Mouse (Mus musculus): ENCODE results near the gene Sirt4. TPM values are rescaled to one million over a fixed set of nuclear protein-coding genes. Genes with fewer than 3 reads are reported as not detected.

Gene Sirt4
- total RNA-seq, 2 experiments from 2014 or later: 31.1 to 34.0 TPM

Other genes starting within 250 kb of the Sirt4 start
- 100 to 1,000 TPM; 104 to 110 TPM for gene Pop5, start 248.9 kb downstream of the Sirt4 start, total RNA-seq (2021)
- 100 to 1,000 TPM; 248 to 266 TPM for gene Rnf10, start 211.8 kb downstream of the Sirt4 start, total RNA-seq (2021)
- gene Coq5, start 205.1 kb downstream of the Sirt4 start, total RNA-seq (2021): 10 to 100 TPM; 39.3 to 39.7 TPM
- gene Dynll1, start 183.7 kb downstream of the Sirt4 start, total RNA-seq (2021): 100 to 1,000 TPM; 713 to 752 TPM
- gene Srsf9, start 157.5 kb downstream of the Sirt4 start, total RNA-seq (2021): 10 to 100 TPM; 71.0 to 77.6 TPM
- gene Gatc, start 143.5 kb downstream of the Sirt4 start, total RNA-seq (2021): 10 to 100 TPM; 19.9 to 20.9 TPM
- 10 to 100 TPM; 27.0 to 29.0 TPM for gene Triap1, start 143.5 kb downstream of the Sirt4 start, total RNA-seq (2021)
- 100 to 1,000 TPM; 793 to 810 TPM for gene Cox6a1, start 135.7 kb downstream of the Sirt4 start, total RNA-seq (2021)
- gene Msi1, start 55.1 kb downstream of the Sirt4 start, total RNA-seq (2021): 10 to 100 TPM; 45.2 to 49.2 TPM
- not detected for gene Pla2g1b, start 18.5 kb downstream of the Sirt4 start, total RNA-seq (2021)
- 10 to 100 TPM; 19.9 to 21.0 TPM for gene Pxn, start 22.0 kb upstream of the Sirt4 start, total RNA-seq (2021)
- gene Rplp0, start 74.7 kb upstream of the Sirt4 start, total RNA-seq (2021): 100 to 1,000 TPM; 208 to 218 TPM
- gene Gcn1l1, start 80.5 kb upstream of the Sirt4 start, total RNA-seq (2021): 10 to 100 TPM; 61.4 to 75.7 TPM
- gene Rab35, start 147.2 kb upstream of the Sirt4 start, total RNA-seq (2021): 10 to 100 TPM; 86.0 to 96.7 TPM
- 100 to 1,000 TPM; 157 to 159 TPM for gene Bicdl1, start 246.9 kb upstream of the Sirt4 start, total RNA-seq (2021)